Mouse (Mus musculus) left cerebral cortex, postnatal 36 days (tissue): ENCODE results near the gene Lgi4. TPM values are rescaled to one million over a fixed set of nuclear protein-coding genes. Genes with fewer than 3 reads are reported as not detected.

Experiments used
- DNase-seq, 2 experiments: peaks; one replicate each; pipeline ENCODE4 v3.0.0; 2021 to 2022; ENCODE audit warnings: low spot score in 2 of 2, mixed read lengths in 1 of 2
- intact Hi-C: fragments of 180-260 bp; cut with DNase I; formaldehyde crosslinking; loops from one replicate; pipeline ENCODE4 v1.15.1; 2025
- total RNA-seq, 2 experiments: library from RNA; stranded (reverse); gene quantifications; 2 replicates each; pipeline ENCODE4 v1.2.3; 2021

The Lgi4 gene
- total RNA-seq, 2 experiments from 2014 or later = 27.4 to 28.7 TPM

DNA sequence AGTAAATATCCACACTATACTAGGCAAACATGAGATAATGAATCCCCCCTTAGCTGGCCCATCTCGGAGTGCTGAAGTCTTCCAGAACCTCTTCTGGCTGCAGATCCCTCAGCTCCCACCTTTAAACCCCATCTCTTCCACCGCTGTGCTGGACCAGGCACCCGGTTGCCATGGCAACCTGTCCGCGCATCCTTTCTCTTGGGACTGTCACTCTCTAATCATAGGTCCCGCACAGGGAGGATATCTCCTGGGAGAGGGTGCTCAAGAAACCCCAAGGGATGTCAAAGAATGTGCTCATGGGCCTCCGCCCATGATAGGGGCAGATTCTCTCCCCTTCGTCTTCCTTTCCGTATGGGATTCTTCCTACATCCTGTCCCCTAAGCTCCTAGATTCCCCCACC, 8.2 kb upstream of the Lgi4 start:
- intact Hi-C loops = loop anchor here (5.0 kb wide), 1 partner anchor 94 kb away; the partner anchor contains the start of gene Usf2
- peak; percentile 70 to 73 for DNase-seq

DNA sequence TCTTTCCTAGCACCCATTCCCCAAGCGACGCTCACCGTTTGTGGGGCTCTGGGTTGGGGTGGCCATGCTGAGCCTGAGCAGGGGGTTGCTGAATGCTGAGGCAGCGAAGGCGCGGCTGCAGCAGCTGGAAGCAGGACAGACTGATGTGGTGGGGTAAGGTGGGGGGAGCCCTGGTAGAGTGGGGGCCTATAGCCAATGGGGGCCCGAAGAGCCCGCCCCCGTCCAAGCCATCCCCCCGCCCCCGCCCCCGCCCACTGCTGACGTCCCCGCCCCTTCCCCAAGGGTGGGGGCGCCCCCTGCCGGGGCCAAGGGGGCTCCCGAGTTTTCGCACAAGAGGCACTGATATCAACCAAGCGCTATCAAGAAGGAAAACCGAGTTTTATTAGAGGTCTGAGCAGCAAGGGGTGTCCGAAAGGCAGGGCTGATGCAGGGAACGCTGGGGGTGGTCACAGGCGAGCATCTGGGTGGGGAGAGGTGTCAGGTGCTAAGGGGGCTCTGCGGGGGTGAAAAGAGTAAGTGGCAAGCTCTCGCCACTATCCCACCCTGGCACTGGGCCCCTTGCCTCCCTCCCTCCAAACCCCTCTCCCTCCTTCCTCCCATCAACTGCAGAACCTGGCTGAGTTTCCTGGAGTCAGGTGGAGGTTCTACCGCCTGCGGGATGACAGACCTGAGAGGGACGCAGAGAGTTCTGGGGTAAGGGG, 7.7 kb upstream of the Lgi4 start, which contains the start of gene Fxyd7:
Fxyd7 (minus strand) TSS at position 147 of the 701 bp plus-strand sequence.
- intact Hi-C loops = loop anchor here (5.0 kb wide), 1 partner anchor 94 kb away; the partner anchor contains the start of gene Usf2
- peak in 1 of 2 experiments; percentile 49 for DNase-seq

- intact Hi-C loops = loop anchor here (5.0 kb wide), 1 partner anchor 95 kb away; the partner anchor contains the start of gene Usf2
- DNase-seq = no peak
Measured at GRCm38 (mm10) chr7:31052251-31052635, 6.9 kb upstream of the Lgi4 start.

DNA sequence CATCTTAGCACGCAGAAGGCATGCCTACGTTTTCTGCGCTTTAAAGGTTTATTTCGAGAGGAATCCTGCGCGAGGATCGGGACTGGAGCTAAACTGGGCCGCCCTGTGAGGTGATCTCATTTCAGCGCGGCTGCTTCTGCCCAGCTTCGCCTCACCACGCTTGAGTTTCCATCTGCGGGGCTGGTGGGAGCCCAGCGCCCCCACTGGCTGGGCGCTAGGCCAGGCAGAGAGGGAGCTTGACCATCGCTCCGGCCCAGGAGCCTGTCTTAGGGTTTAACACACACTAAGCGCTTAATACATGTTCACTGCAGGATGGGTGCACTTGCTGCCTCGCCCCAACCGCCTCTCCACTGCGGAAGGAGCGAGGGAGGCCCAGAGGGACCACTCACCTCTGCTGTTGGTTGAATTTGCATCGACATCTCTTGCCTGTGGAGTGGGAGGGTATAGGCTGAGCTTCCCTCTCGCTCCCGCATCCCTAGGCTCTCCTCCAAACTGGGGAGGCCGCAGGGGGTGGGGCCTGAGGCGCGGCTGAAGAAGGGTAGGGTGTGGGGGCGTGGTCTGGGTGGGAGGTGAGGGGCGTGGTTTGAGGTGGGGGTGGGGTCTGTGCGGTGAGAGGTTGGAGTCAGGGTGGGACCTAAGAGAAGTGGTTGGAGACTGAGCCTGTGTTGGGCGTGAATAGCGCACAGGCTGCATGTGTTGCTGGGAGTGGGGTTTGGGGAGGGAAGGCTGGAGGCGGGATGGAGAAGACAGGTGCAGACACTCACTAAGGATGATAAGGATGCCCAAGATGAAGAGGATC, 6.3 kb upstream of the Lgi4 start:
- intact Hi-C loops = loop anchor here (5.0 kb wide), 1 partner anchor 96 kb away; the partner anchor contains the start of gene Usf2
- peak; percentile 86 to 89 for DNase-seq

- DNase-seq = no peak
- intact Hi-C loops = loop anchor here (5.0 kb wide), 1 partner anchor 97 kb away; the partner anchor contains the start of gene Usf2
Measured at GRCm38 (mm10) chr7:31053882-31054447, 5.2 kb upstream of the Lgi4 start.

DNA sequence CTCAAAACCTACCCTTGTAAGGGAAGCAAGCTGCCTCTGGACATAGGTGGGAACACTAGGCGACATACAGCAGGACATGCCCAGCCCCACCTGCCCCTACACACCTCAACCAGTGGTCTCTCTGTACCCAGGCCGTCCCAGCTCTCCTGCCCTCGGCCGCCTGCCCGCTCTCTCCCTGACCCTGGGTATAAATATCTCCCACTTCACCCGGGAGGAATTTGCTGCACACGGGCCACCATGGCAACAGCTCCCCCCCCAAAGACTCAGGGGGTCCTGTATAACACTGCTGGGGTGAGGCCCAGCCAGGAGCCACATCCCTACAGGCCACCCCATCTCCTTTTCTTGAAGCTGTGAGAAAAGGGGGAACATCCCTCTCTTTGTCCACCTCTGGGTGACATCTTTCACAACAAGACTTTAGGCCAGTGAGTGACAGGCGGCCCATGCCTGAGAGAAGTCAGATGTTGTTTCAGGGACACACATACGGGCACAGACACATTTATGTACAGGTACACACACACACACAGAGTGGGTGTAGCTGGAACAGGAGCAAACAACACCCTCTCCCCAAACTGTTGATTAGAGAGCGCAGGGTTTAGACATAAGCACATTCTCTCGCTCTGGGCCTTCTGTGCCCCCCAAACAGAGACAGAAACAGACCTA, 4.4 kb upstream of the Lgi4 start:
- no peak for DNase-seq
- intact Hi-C loops = loop anchor here (5.0 kb wide), 1 partner anchor 97 kb away; the partner anchor contains the start of gene Usf2

DNA sequence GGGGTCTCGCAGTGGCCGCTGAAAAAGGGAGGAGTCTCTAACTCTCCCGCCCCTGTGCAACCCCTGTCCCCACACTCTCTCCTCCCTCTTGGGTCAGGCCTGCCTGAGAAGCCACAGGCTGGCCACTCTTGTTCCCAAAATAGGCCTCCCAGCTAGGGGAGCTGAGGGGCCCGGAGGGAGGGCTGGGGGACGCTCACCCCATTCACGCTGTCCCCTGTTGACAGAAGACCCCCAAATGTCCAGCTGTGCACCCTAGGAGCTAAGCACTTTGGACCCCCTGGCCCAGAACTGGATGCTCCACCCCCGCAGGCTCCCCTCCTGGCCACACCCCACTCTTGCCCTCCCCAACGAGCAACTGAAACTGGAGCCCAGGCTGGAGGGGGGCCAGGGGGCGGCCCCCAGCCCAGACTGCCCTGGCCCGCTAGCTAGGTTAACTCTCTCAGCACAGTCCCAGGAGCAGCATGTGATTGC, 3.8 kb upstream of the Lgi4 start:
- intact Hi-C loops = no loop called here
- DNase-seq = peak; percentile 25 to 49

DNA sequence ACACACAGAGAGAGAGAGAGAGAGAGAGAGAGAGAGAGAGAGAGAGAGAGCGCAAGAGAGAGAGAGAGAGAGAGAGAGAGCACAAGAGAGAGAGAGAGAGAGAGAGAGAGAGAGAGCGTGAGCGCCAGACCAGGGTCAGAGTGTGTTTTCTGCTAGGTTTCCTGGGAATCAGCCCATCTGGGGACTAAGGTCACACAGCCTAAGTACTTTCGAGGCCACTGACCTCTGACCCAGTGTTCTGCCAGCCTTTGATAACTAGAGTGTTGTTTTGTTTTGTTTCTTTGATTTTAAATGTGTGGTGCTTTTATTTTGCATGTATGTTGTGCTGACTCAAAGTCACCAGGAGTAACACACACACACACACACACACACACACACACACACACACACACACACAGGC, 3.3 kb upstream of the Lgi4 start:
- intact Hi-C loops = no loop called here
- DNase-seq = no peak

DNA sequence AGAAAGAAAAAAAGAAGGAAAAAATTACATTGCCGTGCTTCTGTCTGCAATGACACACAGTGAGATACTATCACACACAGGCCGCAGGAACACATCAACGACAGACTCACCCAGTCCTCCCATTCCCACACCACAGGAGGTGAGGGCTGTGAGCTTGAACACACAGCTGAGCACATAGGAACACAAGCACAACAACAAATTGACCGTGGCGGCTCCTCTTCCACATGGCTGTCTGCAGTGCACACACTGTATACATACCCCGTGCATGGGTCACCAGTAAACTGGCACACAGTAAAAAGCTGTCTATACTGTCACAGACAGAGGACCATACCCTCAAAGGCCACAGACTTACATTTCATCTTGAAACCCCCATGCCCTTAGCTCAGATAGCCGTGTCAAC, 2.7 kb upstream of the Lgi4 start:
- DNase-seq = no peak
- intact Hi-C loops = no loop called here

GRCm38 (mm10) chr7:31057071-31057470, 2.1 kb upstream of the Lgi4 start, which contains the start of gene Fxyd1:
Gene Fxyd1 (minus strand): TSS chr7:31057199.
- no peak for DNase-seq

GRCm38 (mm10) chr7:31057730-31058129, 1.4 kb upstream of the Lgi4 start:
- DNase-seq = no peak
- intact Hi-C loops = loop anchor here (2.0 kb wide), 1 partner anchor 21 kb away; no protein-coding TSS in a partner anchor

More at GRCm38 (mm10) chr7:31057071-31057470, 2.1 kb upstream of the Lgi4 start, which contains the start of gene Fxyd1:
- intact Hi-C loops = no loop called here

DNA sequence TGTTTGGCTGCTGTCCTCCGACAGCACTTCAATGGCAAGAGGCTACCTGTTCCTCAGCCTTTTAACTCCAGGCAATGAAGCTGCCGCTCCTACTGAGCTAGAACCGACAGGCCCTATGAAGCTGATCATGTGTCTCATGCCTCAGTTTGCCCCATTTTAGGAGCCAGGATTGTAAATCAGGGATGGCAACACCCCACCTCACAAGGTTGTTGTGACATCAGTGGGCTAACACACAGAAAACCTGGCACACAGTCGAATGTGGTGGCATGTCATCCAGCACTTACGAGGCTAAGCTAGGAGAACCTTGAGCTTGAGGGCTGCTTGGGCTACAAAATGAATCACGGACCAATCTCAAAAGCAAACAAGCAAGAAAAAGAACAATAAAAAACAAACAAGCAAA, 931 bp upstream of the Lgi4 start:
- no peak for DNase-seq
- intact Hi-C loops = loop anchor here (2.0 kb wide), 1 partner anchor 21 kb away; no protein-coding TSS in a partner anchor

- DNase-seq = no peak
- intact Hi-C loops = loop anchor here (1.0 to 2.0 kb wide), 2 partner anchors 19 to 36 kb away; no protein-coding TSS in a partner anchor
Measured at GRCm38 (mm10) chr7:31059919-31060620, 928 bp downstream of the Lgi4 start.

GRCm38 (mm10) chr7:31060621-31061010, 1.5 kb downstream of the Lgi4 start:
- no peak for DNase-seq
- intact Hi-C loops = no loop called here

- DNase-seq = no peak
- intact Hi-C loops = no loop called here
Measured at GRCm38 (mm10) chr7:31063074-31063560, 4.0 kb downstream of the Lgi4 start.

DNA sequence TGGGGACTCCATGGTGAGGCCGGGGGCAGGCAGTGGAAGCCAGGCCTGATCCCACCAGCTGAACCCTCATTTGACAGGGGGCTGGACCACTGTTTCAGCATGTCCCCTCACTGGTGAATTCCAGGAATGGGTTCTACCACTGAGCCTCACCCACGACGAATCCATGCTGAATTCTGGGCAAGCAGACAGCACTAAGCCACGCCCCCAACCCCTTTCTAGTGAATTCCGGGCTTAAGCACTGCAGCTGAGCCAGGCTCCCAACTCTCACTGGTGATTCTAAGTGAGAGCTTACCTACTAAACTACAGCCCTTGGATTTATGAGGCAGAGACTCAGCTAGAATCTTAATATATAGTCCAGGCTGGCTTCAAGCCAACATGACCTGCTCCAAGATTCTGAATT, 8.7 kb downstream of the Lgi4 start:
- intact Hi-C loops = no loop called here
- DNase-seq = no peak

- intact Hi-C loops = no loop called here
Measured at GRCm38 (mm10) chr7:31069491-31069890, 10.3 kb downstream of the Lgi4 start.

GRCm38 (mm10) chr7:31070324-31070723, 11.2 kb downstream of the Lgi4 start:
- intact Hi-C loops = no loop called here
- no peak for DNase-seq

More at GRCm38 (mm10) chr7:31069491-31069890, 10.3 kb downstream of the Lgi4 start:
- DNase-seq = no peak
